Mouse (Mus musculus): ENCODE data around the gene Dlx5. TPM values are rescaled to one million over a fixed set of nuclear protein-coding genes. Genes with fewer than 3 reads are reported as not detected.

Dlx5 gene
- polyA plus RNA-seq, 1 experiment: not detected

- H3K4me2 ChIP-seq (ENCODE audit: low read depth): no peak overlapping the region
- H3ac ChIP-seq (ENCODE audit: control insufficient read depth, insufficient read length): no peak overlapping the region
- H3K4me3 ChIP-seq: no peak overlapping the region
- H3K79me2 ChIP-seq (ENCODE audit: control insufficient read depth, insufficient read depth): no peaks in the 10 kb centered on the region
- no peak for TF ChIP-seq USF1 (IDR thresholded peaks at IDR 0.05; ENCODE audit: low read depth)
- TF ChIP-seq POLR2A (IDR thresholded peaks at IDR 0.05; ENCODE audit: insufficient read length, low read depth): no peak
- TF ChIP-seq TCF12 (IDR thresholded peaks at IDR 0.05; ENCODE audit: insufficient read depth, poor library complexity, severe bottlenecking): no peak
- no peak for TF ChIP-seq MYOG (IDR thresholded peaks at IDR 0.05; ENCODE audit: control insufficient read depth in 1 of 3, insufficient read depth in 1 of 3, insufficient read length in 2 of 3, low read depth in 2 of 3)
- TF ChIP-seq POLR2AphosphoS2 (IDR thresholded peaks at IDR 0.05; ENCODE audit: insufficient read length, low read depth): no peak
- TF ChIP-seq REST (IDR thresholded peaks at IDR 0.05; ENCODE audit: insufficient read depth, insufficient read length): no peak
- TF ChIP-seq MAX (IDR thresholded peaks at IDR 0.05; ENCODE audit: low read depth): no peak
- no peak for TF ChIP-seq MYOD1 (IDR thresholded peaks at IDR 0.05; ENCODE audit: control insufficient read depth in 1 of 3, insufficient read length in 2 of 3, low read depth in 2 of 3)
- TF ChIP-seq TCF3 (IDR thresholded peaks at IDR 0.05; ENCODE audit: insufficient read length, low read depth): no peak
- no peak for TF ChIP-seq E2F4 (IDR thresholded peaks at IDR 0.05; ENCODE audit: insufficient read depth)
- TF ChIP-seq SRF (IDR thresholded peaks at IDR 0.05; ENCODE audit: control insufficient read depth, insufficient read length, low read depth): no peak
- no peak for TF ChIP-seq CEBPB (IDR thresholded peaks at IDR 0.05; ENCODE audit: insufficient read depth, poor library complexity, severe bottlenecking)
- no peaks in the 10 kb centered on the region for H3K36me3 ChIP-seq (ENCODE audit: control insufficient read depth, insufficient read depth)
- peaks cover 44% of the 10 kb centered on the region for H3K27me3 ChIP-seq (ENCODE audit: control insufficient read depth, insufficient read depth, insufficient read length)
These were observed 20.0 kb downstream of the Dlx5 start for GRCm38 (mm10) chr6:6861798-6862428.

GRCm38 (mm10) chr6:6861086-6861797 lies 20.6 kb downstream of the Dlx5 start:
- peaks cover 49% of the 10 kb centered on the region for H3K27me3 ChIP-seq (ENCODE audit: control insufficient read depth, insufficient read depth, insufficient read length)
- TF ChIP-seq MYOD1 (IDR thresholded peaks at IDR 0.05; ENCODE audit: control insufficient read depth in 1 of 3, insufficient read length in 2 of 3, low read depth in 2 of 3) (no peak), TCF12 (IDR thresholded peaks at IDR 0.05; ENCODE audit: insufficient read depth, poor library complexity, severe bottlenecking) (no peak), REST (IDR thresholded peaks at IDR 0.05; ENCODE audit: insufficient read depth, insufficient read length) (no peak), MYOG (IDR thresholded peaks at IDR 0.05; ENCODE audit: control insufficient read depth in 1 of 3, insufficient read depth in 1 of 3, insufficient read length in 2 of 3, low read depth in 2 of 3) (no peak), SRF (IDR thresholded peaks at IDR 0.05; ENCODE audit: control insufficient read depth, insufficient read length, low read depth) (no peak), MAX (IDR thresholded peaks at IDR 0.05; ENCODE audit: low read depth) (no peak), POLR2A (IDR thresholded peaks at IDR 0.05; ENCODE audit: insufficient read length, low read depth) (no peak), USF1 (IDR thresholded peaks at IDR 0.05; ENCODE audit: low read depth) (no peak), CEBPB (IDR thresholded peaks at IDR 0.05; ENCODE audit: insufficient read depth, poor library complexity, severe bottlenecking) (no peak), POLR2AphosphoS2 (IDR thresholded peaks at IDR 0.05; ENCODE audit: insufficient read length, low read depth) (no peak), E2F4 (IDR thresholded peaks at IDR 0.05; ENCODE audit: insufficient read depth) (no peak), TCF3 (IDR thresholded peaks at IDR 0.05; ENCODE audit: insufficient read length, low read depth) (no peak)
- H3K79me2 ChIP-seq (ENCODE audit: control insufficient read depth, insufficient read depth): no peaks in the 10 kb centered on the region
- no peaks in the 10 kb centered on the region for H3K36me3 ChIP-seq (ENCODE audit: control insufficient read depth, insufficient read depth)
- H3K4me3 ChIP-seq: no peak overlapping the region
- H3ac ChIP-seq (ENCODE audit: control insufficient read depth, insufficient read length): no peak overlapping the region
- H3K4me2 ChIP-seq (ENCODE audit: low read depth): no peak overlapping the region

- TF ChIP-seq SRF (IDR thresholded peaks at IDR 0.05; ENCODE audit: control insufficient read depth, insufficient read length, low read depth): no peak
- no peak for TF ChIP-seq POLR2A (IDR thresholded peaks at IDR 0.05; ENCODE audit: insufficient read length, low read depth)
- TF ChIP-seq REST (IDR thresholded peaks at IDR 0.05; ENCODE audit: insufficient read depth, insufficient read length): no peak
- TF ChIP-seq E2F4 (IDR thresholded peaks at IDR 0.05; ENCODE audit: insufficient read depth): no peak
- no peak for TF ChIP-seq TCF12 (IDR thresholded peaks at IDR 0.05; ENCODE audit: insufficient read depth, poor library complexity, severe bottlenecking)
- no peak for TF ChIP-seq TCF3 (IDR thresholded peaks at IDR 0.05; ENCODE audit: insufficient read length, low read depth)
- TF ChIP-seq CEBPB (IDR thresholded peaks at IDR 0.05; ENCODE audit: insufficient read depth, poor library complexity, severe bottlenecking): no peak
- no peak for TF ChIP-seq USF1 (IDR thresholded peaks at IDR 0.05; ENCODE audit: low read depth)
- no peak for TF ChIP-seq MAX (IDR thresholded peaks at IDR 0.05; ENCODE audit: low read depth)
- TF ChIP-seq MYOG (IDR thresholded peaks at IDR 0.05; ENCODE audit: control insufficient read depth in 1 of 3, insufficient read depth in 1 of 3, insufficient read length in 2 of 3, low read depth in 2 of 3): no peak
- TF ChIP-seq POLR2AphosphoS2 (IDR thresholded peaks at IDR 0.05; ENCODE audit: insufficient read length, low read depth): no peak
- TF ChIP-seq MYOD1 (IDR thresholded peaks at IDR 0.05; ENCODE audit: control insufficient read depth in 1 of 3, insufficient read length in 2 of 3, low read depth in 2 of 3): no peak
- Histone ChIP-seq H3K4me2 (ENCODE audit: low read depth) (peak overlapping the region; percentile 24), H3K27me3 (ENCODE audit: control insufficient read depth, insufficient read depth, insufficient read length) (peaks cover 51% of the 10 kb centered on the region), H3K4me3 (no peak overlapping the region), H3ac (ENCODE audit: control insufficient read depth, insufficient read length) (no peak overlapping the region), H3K36me3 (ENCODE audit: control insufficient read depth, insufficient read depth) (no peaks in the 10 kb centered on the region), H3K79me2 (ENCODE audit: control insufficient read depth, insufficient read depth) (no peaks in the 10 kb centered on the region)
These were observed 21.3 kb downstream of the Dlx5 start for GRCm38 (mm10) chr6:6860411-6861085.

- peaks cover 57% of the 10 kb centered on the region for H3K27me3 ChIP-seq (ENCODE audit: control insufficient read depth, insufficient read depth, insufficient read length)
- H3K36me3 ChIP-seq (ENCODE audit: control insufficient read depth, insufficient read depth): no peaks in the 10 kb centered on the region
- H3K4me2 ChIP-seq (ENCODE audit: low read depth): peak overlapping the region; percentile 24
- H3K4me3 ChIP-seq: no peak overlapping the region
- H3ac ChIP-seq (ENCODE audit: control insufficient read depth, insufficient read length): no peak overlapping the region
- no peak for TF ChIP-seq MYOD1 (IDR thresholded peaks at IDR 0.05; ENCODE audit: control insufficient read depth in 1 of 3, insufficient read length in 2 of 3, low read depth in 2 of 3)
- TF ChIP-seq POLR2AphosphoS2 (IDR thresholded peaks at IDR 0.05; ENCODE audit: insufficient read length, low read depth): no peak
- no peak for TF ChIP-seq TCF12 (IDR thresholded peaks at IDR 0.05; ENCODE audit: insufficient read depth, poor library complexity, severe bottlenecking)
- no peak for TF ChIP-seq USF1 (IDR thresholded peaks at IDR 0.05; ENCODE audit: low read depth)
- no peaks in the 10 kb centered on the region for H3K79me2 ChIP-seq (ENCODE audit: control insufficient read depth, insufficient read depth)
These were observed 21.9 kb downstream of the Dlx5 start for GRCm38 (mm10) chr6:6859950-6860410.

Measured in myocyte (in vitro differentiated cells).